Mouse (Mus musculus): ENCODE results near the gene Nr1i3. TPM values are rescaled to one million over a fixed set of nuclear protein-coding genes. Genes with fewer than 3 reads are reported as not detected.
A peak's percentile ranks its signal among the peaks of the same experiment; 100 is the strongest.
"Not testable (repeated sequence)": the region's sequence is repeated elsewhere in the genome, so short reads cannot be mapped to it uniquely, and the experiment has no call there.

The Nr1i3 gene
- polyA plus RNA-seq, 1 experiment from 2014 or later: 1.7 TPM

- Histone ChIP-seq H3K9ac (ENCODE audit: low read length) (no peak overlapping the region), H3K4me1 (replicated peaks; ENCODE audit: control insufficient read depth, insufficient read depth, low read length) (no peaks in the 10 kb centered on the region; the same call in 1 of the 2 replicates), H3K27me3 (replicated peaks; ENCODE audit: control insufficient read depth, insufficient read depth, low read length) (no peaks in the 10 kb centered on the region), H3K9me3 (ENCODE audit: control insufficient read depth, low read length) (no peaks in the 10 kb centered on the region), H3K4me3 (ENCODE audit: low read depth, low read length) (no peak overlapping the region), H3K27ac (ENCODE audit: low read depth) (no peak overlapping the region), H3K4me2 (ENCODE audit: low read length) (no peak overlapping the region), H3K36me3 (ENCODE audit: control insufficient read depth, insufficient read depth, low read length) (peaks cover 91% of the 10 kb centered on the region)
- WGBS: 74% methylated on average over 15 of the region's 15 CpGs
- no peak for ATAC-seq (replicated peaks; ENCODE audit: low FRiP score, low TSS enrichment, low read depth)
- no peak for DNase-seq (ENCODE audit: low spot score)
These were observed 26.4 kb downstream of the Nr1i3 start for GRCm38 (mm10) chr1:171239992-171240744.

- Histone ChIP-seq H3K4me2 (ENCODE audit: low read length) (no peak overlapping the region), H3K9ac (ENCODE audit: low read length) (no peak overlapping the region), H3K36me3 (ENCODE audit: control insufficient read depth, insufficient read depth, low read length) (peaks cover 89% of the 10 kb centered on the region), H3K9me3 (ENCODE audit: control insufficient read depth, low read length) (no peaks in the 10 kb centered on the region), H3K27me3 (replicated peaks; ENCODE audit: control insufficient read depth, insufficient read depth, low read length) (no peaks in the 10 kb centered on the region), H3K4me1 (replicated peaks; ENCODE audit: control insufficient read depth, insufficient read depth, low read length) (peaks cover 5% of the 10 kb centered on the region), H3K27ac (ENCODE audit: low read depth) (no peak overlapping the region), H3K4me3 (ENCODE audit: low read depth, low read length) (no peak overlapping the region)
- 91% methylated on average over 10 of the region's 10 CpGs for WGBS
- DNase-seq (ENCODE audit: low spot score) (no peak), ATAC-seq (replicated peaks; ENCODE audit: low FRiP score, low TSS enrichment, low read depth) (no peak)
These were observed 27.1 kb downstream of the Nr1i3 start for GRCm38 (mm10) chr1:171240911-171241310.

GRCm38 (mm10) chr1:171241952-171242351 lies 28.2 kb downstream of the Nr1i3 start:
- H3K27ac ChIP-seq (ENCODE audit: low read depth): not testable (repeated sequence)
- WGBS: 87% methylated on average over 12 of the region's 12 CpGs
- H3K36me3 ChIP-seq (ENCODE audit: control insufficient read depth, insufficient read depth, low read length): peaks cover 79% of the 10 kb centered on the region

GRCm38 (mm10) chr1:171245353-171245752 lies 31.6 kb downstream of the Nr1i3 start:
- Histone ChIP-seq H3K9ac (ENCODE audit: low read length) (no peak overlapping the region), H3K4me2 (ENCODE audit: low read length) (no peak overlapping the region), H3K4me3 (ENCODE audit: low read depth, low read length) (no peak overlapping the region), H3K9me3 (ENCODE audit: control insufficient read depth, low read length) (no peaks in the 10 kb centered on the region), H3K27ac (ENCODE audit: low read depth) (no peak overlapping the region), H3K27me3 (replicated peaks; ENCODE audit: control insufficient read depth, insufficient read depth, low read length) (no peaks in the 10 kb centered on the region), H3K4me1 (replicated peaks; ENCODE audit: control insufficient read depth, insufficient read depth, low read length) (peaks cover 30% of the 10 kb centered on the region), H3K36me3 (ENCODE audit: control insufficient read depth, insufficient read depth, low read length) (peaks cover 45% of the 10 kb centered on the region)
- DNase-seq (ENCODE audit: low spot score) (no peak), ATAC-seq (replicated peaks; ENCODE audit: low FRiP score, low TSS enrichment, low read depth) (no peak)
- WGBS: 80% methylated on average over 8 of the region's 8 CpGs

More at GRCm38 (mm10) chr1:171241952-171242351, 28.2 kb downstream of the Nr1i3 start:
- not testable (repeated sequence) for H3K9ac ChIP-seq (ENCODE audit: low read length); ATAC-seq (replicated peaks; ENCODE audit: low FRiP score, low TSS enrichment, low read depth); H3K4me3 ChIP-seq (ENCODE audit: low read depth, low read length); DNase-seq (ENCODE audit: low spot score); H3K4me2 ChIP-seq (ENCODE audit: low read length); H3K9me3 ChIP-seq (ENCODE audit: control insufficient read depth, low read length); H3K27me3 ChIP-seq (replicated peaks; ENCODE audit: control insufficient read depth, insufficient read depth, low read length)
- H3K4me1 ChIP-seq (replicated peaks; ENCODE audit: control insufficient read depth, insufficient read depth, low read length): peaks cover 10% of the 10 kb centered on the region

GRCm38 (mm10) chr1:171246709-171247452 lies 33.1 kb downstream of the Nr1i3 start:
- DNase-seq (ENCODE audit: low spot score): peak; percentile 97
- Histone ChIP-seq H3K4me2 (ENCODE audit: low read length) (peak overlapping the region; percentile 69), H3K9me3 (ENCODE audit: control insufficient read depth, low read length) (no peaks in the 10 kb centered on the region), H3K4me3 (ENCODE audit: low read depth, low read length) (peak overlapping the region; percentile 89), H3K9ac (ENCODE audit: low read length) (peak overlapping the region; percentile 91), H3K4me1 (replicated peaks; ENCODE audit: control insufficient read depth, insufficient read depth, low read length) (peaks cover 43% of the 10 kb centered on the region), H3K27ac (ENCODE audit: low read depth) (peak overlapping the region; percentile 92), H3K27me3 (replicated peaks; ENCODE audit: control insufficient read depth, insufficient read depth, low read length) (no peaks in the 10 kb centered on the region), H3K36me3 (ENCODE audit: control insufficient read depth, insufficient read depth, low read length) (peaks cover 33% of the 10 kb centered on the region)
- ATAC-seq (replicated peaks; ENCODE audit: low FRiP score, low TSS enrichment, low read depth): peak; percentile 92
- under 1% methylated on average over 41 of the region's 41 CpGs for WGBS

- peaks cover 28% of the 10 kb centered on the region for H3K36me3 ChIP-seq (ENCODE audit: control insufficient read depth, insufficient read depth, low read length)
- H3K9ac ChIP-seq (ENCODE audit: low read length): peak overlapping the region; percentile 50
- peak overlapping the region; percentile 92 for H3K27ac ChIP-seq (ENCODE audit: low read depth)
- no peaks in the 10 kb centered on the region for H3K9me3 ChIP-seq (ENCODE audit: control insufficient read depth, low read length)
- no peaks in the 10 kb centered on the region for H3K27me3 ChIP-seq (replicated peaks; ENCODE audit: control insufficient read depth, insufficient read depth, low read length)
- peak overlapping the region; percentile 69 for H3K4me2 ChIP-seq (ENCODE audit: low read length)
- peaks cover 47% of the 10 kb centered on the region for H3K4me1 ChIP-seq (replicated peaks; ENCODE audit: control insufficient read depth, insufficient read depth, low read length)
- whole genome bisulfite sequencing: 11% methylated on average over 13 of the region's 13 CpGs
- peak overlapping the region; percentile 89 for H3K4me3 ChIP-seq (ENCODE audit: low read depth, low read length)
- no peak for ATAC-seq (replicated peaks; ENCODE audit: low FRiP score, low TSS enrichment, low read depth)
- no peak for DNase-seq (ENCODE audit: low spot score)
These were observed 33.7 kb downstream of the Nr1i3 start for GRCm38 (mm10) chr1:171247453-171247841.

- H3K9me3 ChIP-seq (ENCODE audit: control insufficient read depth, low read length): no peaks in the 10 kb centered on the region
- ATAC-seq (replicated peaks; ENCODE audit: low FRiP score, low TSS enrichment, low read depth) (no peak), DNase-seq (ENCODE audit: low spot score) (no peak)
- H3K4me3 ChIP-seq (ENCODE audit: low read depth, low read length): peak overlapping the region; percentile 89
- H3K4me1 ChIP-seq (replicated peaks; ENCODE audit: control insufficient read depth, insufficient read depth, low read length): peaks cover 47% of the 10 kb centered on the region
- H3K36me3 ChIP-seq (ENCODE audit: control insufficient read depth, insufficient read depth, low read length): peaks cover 23% of the 10 kb centered on the region
- no peaks in the 10 kb centered on the region for H3K27me3 ChIP-seq (replicated peaks; ENCODE audit: control insufficient read depth, insufficient read depth, low read length)
- H3K4me2 ChIP-seq (ENCODE audit: low read length): peak overlapping the region; percentile 69
- H3K27ac ChIP-seq (ENCODE audit: low read depth): peak overlapping the region; percentile 92
- 43% methylated on average over 4 of the region's 4 CpGs for WGBS
- H3K9ac ChIP-seq (ENCODE audit: low read length): peak overlapping the region; percentile 50; the same call in 1 of the 2 replicates
These were observed 34.1 kb downstream of the Nr1i3 start for GRCm38 (mm10) chr1:171247916-171248315.

- Histone ChIP-seq H3K4me1 (replicated peaks; ENCODE audit: control insufficient read depth, insufficient read depth, low read length) (peaks cover 47% of the 10 kb centered on the region), H3K9me3 (ENCODE audit: control insufficient read depth, low read length) (no peaks in the 10 kb centered on the region), H3K27me3 (replicated peaks; ENCODE audit: control insufficient read depth, insufficient read depth, low read length) (no peaks in the 10 kb centered on the region), H3K27ac (ENCODE audit: low read depth) (peak overlapping the region; percentile 92), H3K36me3 (ENCODE audit: control insufficient read depth, insufficient read depth, low read length) (peaks cover 16% of the 10 kb centered on the region; the same call in 1 of the 2 replicates), H3K4me2 (ENCODE audit: low read length) (no peak overlapping the region; the same call in 1 of the 2 replicates), H3K9ac (ENCODE audit: low read length) (no peak overlapping the region), H3K4me3 (ENCODE audit: low read depth, low read length) (no peak overlapping the region)
- WGBS: 42% methylated on average over 2 of the region's 3 CpGs
- no peak for DNase-seq (ENCODE audit: low spot score)
- no peak for ATAC-seq (replicated peaks; ENCODE audit: low FRiP score, low TSS enrichment, low read depth)
These were observed 34.8 kb downstream of the Nr1i3 start for GRCm38 (mm10) chr1:171248386-171249226.

All from intestine, embryonic 14.5 days (tissue).